Mouse (Mus musculus) urinary bladder, adult 2 months (tissue): ENCODE data around the gene Rtn2. TPM values are rescaled to one million over a fixed set of nuclear protein-coding genes. Genes with fewer than 3 reads are reported as not detected.
A peak's percentile ranks its signal among the peaks of the same experiment; 100 is the strongest.

Experiments used
- DNase-seq: peaks from one replicate; pipeline ENCODE4 v3.0.0; 2022; ENCODE audit warnings: low spot score
- polyA plus RNA-seq: library from polyadenylated mRNA; depleted of rRNA; stranded (reverse); fragments of >200 nt; gene quantifications from 2 replicates; pipeline ENCODE4 v1.2.3, GENCODE M21; 2012

Rtn2 gene
- polyA plus RNA-seq, 1 experiment = 36.2 TPM

DNA sequence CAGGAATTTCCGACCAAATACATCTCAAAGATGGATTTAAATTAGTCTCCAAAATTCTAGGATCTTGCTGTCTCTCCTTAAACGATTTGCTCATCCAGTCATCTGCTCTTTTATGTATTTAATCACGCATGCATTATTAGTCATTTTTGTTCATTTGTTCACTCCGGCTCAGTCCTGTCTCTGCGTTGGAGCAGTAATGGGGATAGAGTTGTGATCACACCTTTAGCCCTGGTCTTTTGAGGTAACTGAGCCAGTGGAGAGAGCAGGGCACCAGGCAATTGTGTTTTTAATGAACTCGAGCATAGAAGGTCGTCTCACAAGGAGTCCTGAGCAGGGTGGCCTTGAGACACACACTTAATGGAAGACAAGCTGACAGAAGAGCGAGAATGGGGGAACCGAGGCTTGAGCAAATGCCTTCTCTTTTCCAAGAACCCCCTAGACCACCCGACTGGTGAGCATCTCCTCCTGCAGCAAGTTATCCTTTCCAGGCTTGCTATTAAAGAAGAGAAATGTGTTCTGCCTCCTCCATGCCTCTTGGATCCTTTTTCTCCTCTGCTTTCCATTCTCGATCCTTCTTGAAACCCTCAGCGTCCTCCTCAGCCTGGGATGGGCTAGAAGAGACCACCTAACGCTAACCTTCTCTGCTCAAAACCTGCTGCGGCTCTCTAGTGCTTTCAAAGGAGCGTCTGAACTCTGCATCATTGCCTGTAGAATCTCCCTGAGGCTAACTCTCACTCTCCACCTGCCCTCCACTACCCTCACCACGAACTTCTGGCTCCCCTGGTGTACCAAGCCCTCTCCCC, 19.2 kb downstream of the Rtn2 start:
- DNase-seq = no peak

DNA sequence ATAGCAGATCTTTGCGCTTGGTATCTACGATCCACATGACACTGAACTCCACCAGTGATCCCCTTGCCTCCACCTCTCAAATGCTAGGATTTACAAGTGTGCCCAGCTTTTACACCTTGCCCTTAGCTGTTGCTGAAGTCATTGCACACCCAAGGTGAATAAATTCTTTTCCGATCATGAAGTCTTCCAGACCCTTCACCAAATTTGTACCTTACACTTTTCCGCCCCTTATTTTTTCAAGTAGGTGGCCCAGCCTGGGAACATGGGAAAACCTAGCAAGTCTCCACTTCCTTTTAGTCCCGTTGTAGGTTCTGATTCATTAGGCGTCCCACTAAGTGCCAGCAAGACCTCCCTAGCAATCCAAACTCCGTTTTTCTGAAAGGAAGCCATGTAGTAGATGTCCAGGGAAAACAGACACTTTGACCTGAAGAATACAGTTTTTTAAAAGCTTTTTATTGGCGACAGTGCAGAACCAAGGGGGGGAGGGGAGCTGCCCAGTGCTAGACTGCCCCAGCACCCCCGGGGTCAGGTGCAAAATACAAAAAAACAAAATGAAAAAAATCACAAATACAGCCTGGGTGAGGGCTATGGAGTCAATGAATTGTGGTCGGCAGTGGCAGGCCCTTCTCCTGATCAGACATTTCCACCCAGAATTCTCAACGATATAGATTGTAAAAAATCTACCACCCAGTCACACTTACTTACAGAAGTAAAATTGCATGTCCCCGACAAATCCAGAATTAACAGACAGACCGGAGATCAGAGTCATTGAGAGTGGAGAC, 20.0 kb downstream of the Rtn2 start:
- no peak for DNase-seq

DNA sequence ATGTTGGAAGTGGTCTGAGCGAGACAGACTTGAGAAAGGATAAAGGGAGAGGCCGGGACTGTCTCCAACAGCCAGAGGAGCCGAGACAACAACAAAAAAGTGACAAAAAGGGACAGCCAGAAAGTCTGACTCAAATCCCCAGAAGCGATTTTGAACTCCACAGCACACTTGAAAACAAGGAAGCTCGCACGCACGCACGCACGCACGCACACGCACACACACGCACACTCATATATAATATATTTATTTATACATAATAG, 20.6 kb downstream of the Rtn2 start:
- no peak for DNase-seq

DNA sequence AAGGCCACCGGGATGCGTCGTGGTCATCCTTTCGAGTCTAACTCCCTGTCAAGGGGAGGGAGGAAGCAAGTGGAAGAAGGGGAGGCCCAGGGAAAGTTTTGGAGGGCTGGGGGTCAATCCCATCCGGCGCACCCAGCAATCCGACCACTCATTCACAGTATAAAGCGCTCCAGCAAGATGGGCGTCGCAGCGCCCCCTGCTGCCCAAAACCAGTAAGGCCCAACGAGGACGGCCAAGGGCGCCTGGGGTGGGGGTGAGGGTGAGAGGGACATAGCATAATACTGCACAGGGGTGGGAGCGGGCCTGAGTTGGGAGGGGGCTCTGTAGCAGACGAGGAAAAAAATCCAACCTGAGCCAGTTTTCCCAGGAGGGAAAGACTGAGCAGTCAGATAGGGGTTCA, 21.3 kb downstream of the Rtn2 start:
- no peak for DNase-seq

DNA sequence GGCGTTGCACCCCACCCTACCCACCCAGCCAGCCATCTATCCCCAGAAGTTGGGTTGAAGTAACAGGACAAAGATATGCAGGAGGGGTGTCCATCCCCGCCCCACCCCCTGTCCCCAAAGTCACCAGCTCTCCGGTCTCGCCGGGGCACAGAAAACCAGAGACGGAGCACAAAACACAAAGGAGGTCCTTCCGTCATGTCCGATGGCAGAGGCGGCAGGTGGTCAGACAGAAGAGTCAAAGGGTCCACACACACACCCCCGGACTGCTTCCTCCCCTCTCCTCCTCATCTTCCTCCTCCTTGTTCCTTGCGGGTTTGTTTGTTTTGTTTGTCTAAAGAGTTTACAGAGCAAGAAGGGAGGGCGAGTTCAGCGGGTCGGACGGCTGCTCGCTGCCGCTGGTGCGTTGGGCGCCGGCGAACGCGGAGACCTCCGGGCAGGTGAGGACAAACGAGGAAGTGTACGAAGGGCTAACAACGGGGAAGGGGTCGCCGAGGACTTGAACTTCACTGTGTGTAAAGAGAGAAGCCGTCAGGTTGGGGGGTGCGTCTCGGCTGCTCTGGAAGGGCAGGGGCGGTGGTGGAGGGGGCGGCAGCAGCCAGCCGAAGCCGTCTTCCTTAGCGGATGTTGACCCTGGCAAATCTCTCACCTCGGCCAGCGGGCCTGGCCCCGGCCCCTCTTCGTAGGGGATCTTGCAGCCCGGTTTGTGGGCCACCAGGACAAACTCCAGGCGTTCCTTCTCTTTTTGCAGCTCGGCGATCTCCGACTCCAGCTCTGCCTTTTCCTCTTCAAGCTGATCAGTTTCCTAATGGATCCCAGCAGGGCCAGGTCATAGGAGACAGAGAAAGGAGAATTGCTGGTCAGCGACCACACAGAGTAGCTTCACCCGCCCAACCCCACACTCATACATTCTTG, 22.3 kb downstream of the Rtn2 start:
- no peak for DNase-seq

DNA sequence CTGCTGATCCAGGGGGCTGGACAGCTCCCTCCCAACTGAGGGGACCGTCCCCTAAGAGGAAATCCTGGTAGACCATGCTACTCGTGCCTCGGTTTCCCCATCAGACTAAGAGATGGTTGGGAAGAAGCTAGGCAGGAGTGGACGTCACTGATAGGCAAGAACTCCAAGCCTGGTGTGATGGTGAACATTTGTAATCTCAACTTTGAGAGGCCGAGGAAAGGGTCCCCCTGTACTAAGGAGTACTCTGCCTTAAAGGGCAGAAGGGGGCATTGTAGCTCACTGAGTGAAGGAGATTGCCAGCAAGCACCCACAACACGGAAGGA, 22.9 kb downstream of the Rtn2 start:
- DNase-seq = no peak

DNA sequence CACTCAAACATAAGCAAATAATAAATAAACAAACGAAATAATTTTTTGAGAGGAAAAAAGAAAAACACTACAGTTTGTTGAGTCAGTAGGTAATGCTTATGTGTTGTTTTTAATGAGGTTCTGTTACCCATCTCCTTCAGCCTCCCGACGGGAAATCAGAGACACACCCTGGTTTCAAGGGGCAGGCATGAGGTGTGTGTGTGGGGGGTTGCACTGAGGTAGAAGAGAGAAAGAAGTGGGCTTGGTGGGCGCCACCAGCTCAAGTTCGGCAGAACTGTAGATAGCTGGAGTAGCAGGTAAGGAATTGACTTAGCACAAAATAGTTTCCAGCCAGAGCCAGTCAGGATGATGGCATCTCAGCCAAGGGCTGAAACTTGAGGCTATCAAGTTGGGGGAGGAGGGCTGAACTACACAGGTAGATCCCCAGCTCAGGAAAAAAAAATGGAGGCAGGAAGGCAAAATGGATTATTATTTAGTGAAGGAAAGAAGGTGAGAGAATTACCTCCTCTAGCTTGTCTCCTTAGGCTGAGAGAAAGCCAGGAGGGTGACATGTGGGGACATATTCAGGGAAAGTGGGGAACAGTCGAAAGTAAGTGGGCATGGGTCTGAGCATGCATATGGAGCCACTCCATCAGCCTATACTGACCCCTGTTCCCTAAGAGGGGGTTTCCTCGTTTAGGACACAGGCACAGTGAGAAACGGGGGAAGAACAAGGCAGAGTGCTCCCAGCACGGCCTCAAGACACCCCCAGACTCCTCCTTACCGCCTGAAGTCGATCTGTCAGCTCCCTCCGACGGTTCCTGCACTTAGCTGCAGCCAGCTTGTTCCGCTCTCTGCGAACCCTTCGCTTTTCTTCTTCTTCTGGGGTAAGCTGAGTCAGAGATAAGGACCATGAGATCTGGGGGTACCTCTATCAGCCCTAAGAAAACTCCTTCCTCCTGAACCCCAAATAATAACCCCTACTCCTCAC, 23.7 kb downstream of the Rtn2 start:
- DNase-seq = no peak

DNA sequence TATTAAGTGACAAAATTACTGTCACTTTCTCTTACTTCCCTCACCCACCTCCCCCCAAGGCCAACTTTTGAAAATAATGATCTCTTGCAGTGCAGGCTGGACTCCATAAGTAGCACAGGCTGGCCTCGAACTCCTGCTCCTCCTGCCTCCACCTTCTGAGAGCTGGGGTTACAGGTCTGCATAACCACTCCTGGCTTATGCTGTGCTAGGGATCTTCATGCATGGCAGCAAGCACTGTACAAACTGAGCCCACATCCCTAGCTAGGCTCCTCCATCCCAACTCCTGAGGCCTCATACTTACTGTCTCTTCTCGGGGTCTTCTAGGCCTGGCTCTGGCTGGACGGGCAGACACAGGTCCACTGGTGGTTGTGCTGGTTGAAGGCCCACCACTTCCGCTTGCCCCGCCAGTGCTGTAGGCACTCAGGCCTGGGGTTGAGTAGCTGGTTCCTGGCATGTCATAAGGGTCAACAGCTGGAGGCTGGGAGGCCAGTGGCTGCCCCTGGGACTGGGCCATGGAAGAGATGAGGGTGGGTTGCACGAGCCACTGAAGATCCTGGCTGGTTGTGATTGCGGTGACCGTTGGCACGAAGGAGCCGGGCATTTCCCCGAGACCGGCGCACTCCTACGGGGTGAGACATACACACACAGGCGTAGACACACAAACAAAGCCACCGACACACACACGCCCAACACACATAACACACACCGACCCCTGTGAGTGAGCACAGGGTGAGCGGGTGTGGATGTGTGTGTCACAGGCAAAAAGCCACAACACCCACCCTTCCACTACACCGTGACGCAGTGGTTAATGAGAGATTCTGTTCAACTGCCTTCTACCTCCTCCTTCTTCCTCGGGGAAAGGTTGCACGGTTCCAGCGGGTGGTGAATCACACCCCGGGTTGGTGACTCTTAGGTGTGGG, 24.7 kb downstream of the Rtn2 start:
- DNase-seq = no peak

DNA sequence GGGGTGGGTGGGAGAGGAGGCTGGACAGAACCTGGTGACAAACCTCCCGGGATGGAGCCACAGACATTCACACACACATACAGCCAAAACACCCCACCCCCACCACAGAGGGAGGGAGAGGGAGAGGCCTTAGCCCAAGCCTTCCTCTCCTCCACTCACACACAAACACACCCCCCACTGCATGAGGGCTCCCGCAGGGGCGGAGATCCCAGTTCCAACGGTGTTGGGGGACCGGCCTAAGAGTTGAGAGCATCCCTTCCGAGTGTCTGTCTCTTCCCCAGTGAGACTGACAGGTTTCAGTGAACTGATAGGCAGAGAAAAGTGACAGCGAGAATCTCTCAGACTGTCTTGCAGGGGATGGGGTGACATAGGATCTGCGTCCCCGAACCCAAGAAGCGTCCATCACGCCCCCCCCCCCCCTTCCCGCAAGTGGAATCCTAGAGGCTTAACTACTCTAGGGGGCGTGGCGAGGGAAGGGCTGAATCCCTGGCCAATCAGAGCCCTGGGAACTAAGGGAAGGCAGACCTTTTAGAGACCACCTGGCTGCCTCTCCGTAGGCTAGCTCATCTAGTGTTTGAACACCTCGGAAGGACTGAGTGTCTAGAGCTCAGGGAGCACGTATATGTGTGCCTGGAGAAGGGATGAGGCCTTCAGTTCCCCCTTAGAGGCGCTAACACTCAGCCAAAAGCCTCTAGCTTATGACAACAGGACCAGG, 25.5 kb downstream of the Rtn2 start:
- no peak for DNase-seq

DNA sequence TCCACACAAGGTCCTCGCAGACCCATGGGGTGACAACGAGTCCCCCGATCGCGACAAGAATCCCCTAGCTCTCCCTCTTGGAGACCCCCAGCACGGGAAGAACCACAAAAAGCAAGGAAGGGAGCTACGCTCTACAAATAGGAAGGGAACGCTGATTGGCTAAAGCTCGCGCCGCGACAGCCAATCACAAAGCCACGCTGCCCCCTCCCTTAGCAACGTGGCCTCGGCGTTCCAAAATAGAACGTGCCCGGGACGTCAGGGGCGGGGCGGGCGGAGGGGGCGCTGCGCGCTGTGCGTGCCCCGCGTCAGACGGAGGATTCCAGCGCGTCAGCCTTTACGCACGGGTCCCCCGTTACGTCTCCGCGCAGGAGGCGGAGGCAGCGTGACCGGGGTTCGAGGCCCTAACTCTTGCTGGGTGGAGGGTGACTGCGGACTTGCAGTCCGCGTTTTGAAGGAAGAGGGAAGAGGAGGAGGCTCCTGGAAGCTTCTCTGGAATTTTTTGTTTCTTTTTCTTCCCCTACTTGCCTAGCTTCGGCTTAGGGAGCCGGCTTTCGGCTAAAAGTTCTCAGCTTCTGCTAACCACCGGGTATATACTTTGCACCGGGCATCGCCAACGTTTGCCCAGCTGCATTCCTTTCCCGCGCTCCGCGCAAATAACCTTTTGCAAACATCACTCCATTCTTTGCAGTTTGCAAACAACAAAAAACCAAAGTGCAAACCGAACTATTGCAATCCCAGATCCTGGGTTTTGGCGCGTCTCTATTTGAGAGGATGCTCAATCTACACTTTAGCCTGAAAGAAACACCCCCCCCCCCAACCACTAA, 26.2 kb downstream of the Rtn2 start:
- peak; percentile 86 for DNase-seq

DNA sequence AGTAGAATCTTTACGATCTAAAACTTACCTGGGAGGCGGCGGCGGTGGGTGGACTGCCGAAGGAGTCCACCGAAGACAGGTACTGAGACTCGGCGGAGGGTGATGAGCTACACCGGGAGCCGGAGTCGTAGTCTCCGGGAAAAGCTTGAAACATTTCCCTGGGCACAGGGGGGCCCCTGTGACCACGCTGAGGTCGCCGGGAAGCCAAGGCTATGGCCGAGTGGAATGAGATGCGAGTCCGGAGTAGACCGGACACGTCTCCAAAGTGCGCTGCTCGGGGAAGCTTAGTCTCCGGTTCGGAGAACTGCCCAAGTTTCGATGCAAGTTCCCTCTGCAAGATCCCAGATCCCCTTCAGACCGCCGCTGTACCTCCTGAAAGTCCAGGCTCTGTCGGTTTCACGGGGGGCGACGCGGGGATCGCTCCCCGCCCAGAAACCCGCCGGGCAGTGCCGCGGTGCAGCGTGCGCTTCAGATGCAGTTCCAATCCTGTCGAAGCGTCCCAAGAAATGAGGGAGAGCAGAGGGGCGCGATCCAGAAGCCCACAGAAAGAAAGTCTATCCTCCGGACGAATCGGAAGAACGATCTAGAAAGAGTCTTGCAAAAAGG, 27.0 kb downstream of the Rtn2 start:
- no peak for DNase-seq

DNA sequence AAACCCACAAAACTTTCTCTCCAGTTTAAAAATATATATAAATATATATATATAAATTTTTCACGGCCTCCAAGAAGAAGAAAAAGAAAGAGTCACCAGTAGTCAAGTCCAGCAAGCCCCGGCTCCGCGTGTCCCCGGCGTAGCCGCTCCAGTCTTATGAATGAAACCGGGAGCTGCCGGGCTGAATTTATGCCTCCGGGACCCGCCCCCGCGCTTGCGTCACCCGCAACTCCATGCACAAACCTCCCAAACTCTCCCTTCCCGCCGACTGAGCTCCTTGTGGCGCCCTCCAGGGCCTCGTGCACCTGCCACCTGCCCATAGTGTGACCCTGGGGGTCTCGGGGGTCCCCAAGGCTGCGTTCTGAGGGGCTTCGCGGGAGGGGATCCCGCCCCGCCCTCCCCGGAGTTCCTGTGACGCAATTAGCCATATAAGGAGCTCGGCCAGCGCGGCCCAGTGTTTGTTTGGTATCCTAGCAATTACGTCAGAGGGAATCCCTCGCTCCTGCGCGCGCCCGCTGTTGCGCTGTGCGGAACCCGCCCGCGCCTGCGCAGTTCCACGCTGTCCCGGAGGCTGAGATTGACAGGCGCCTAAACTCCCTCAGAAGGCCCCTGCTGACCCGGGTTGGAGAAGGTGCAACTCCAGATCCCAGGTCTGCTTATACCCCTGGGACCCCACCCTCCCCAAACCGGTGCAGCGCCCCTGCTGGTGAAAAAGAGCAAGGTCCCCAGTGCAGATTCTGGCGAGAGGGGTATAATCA, 27.6 kb downstream of the Rtn2 start, which contains the start of gene Fosb:
Gene Fosb (minus strand): TSS at position 168 of the 758 bp plus-strand sequence.
- peak; percentile 87 for DNase-seq

DNA sequence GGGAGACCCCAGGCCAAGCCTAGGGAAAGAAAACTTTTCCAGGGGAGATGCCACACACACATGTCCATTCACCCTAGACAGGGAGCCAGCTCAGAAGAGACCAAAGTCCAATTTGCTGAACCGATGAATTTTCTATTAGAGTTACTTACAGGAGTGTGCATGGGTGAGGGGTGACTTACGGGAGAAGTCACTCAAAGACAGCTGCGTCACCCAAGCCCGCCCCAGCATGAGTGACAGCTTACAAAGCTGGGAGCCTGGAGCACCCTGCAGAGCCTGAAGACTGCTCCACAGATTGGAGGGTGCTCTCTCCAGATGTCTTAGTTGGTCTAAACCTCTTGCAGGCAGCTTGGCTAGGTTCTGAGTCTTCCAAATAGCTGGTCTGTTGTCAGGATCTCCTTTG, 29.6 kb downstream of the Rtn2 start:
- DNase-seq = no peak

DNA sequence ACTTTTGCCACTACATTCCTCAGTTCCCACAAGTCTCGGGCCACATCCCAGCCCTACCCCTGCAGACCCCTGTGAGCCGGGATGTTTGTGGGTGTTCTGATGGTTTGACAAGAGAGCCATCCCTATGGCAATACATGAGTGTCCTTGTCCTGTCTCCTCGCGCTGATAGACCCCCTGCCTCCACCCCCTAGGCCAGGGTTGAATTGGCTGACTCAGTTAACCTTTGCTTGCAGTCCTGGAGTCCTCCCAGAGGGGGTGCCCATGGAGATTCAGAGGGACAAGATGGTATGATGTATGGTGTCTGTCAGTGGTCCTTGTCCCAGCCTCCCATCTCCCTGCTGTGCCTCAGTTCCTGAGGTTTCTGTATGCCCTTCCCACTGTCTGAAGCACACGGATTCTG, 31.6 kb downstream of the Rtn2 start:
- no peak for DNase-seq

DNA sequence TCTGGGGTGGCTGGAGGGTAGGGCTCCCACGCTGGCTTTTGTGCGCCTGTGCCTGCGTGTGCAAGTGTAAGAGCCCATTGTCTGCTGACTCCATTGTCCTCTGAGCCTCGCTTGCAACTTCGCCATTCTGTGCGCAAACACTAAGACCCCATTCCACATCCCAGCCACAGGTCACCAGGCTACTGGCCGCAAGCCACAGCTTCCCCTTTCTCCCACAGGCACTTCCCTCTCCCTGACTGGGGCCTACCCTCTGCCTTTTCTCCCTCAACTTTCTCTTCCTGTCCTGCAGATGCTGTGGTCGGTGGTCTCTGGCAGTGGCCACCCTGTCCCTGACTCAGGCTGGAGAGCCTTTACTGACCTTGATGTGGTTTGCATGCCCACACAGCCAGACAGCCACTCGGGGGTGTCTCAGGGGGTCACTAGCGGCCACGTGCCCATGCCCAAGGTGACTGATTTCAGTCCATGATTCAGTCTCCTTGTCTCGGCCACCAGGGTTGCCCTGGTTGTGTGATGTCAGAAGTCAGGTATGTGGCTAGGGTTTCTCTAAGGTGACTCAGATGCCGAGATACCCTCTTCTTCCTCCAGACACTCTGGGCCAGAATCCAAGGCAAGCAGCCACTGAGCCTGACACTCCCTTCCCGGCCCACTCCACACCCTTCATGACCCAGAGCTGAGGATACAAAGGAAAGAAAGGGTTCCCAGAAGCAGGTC, 34.2 kb downstream of the Rtn2 start:
- DNase-seq = no peak

DNA sequence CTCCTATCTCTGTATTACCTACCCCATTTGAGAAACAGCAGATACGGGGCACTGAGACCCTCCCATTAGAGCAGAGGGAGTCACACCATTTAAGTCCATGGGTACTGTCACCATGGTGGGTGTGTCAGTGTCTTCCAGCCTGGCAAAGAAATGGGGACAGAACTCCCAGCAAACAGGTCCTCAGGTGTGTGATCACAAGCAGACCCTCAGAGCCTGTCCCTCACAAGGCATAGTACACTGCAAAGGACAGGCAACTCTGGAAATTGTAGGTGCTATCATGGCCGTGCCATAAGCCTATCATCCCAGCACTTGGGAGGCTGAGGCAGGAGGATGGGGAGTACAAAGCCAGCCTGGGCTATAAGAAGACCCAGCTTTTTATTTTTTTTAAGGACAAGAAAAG, 35.8 kb downstream of the Rtn2 start:
- no peak for DNase-seq

DNA sequence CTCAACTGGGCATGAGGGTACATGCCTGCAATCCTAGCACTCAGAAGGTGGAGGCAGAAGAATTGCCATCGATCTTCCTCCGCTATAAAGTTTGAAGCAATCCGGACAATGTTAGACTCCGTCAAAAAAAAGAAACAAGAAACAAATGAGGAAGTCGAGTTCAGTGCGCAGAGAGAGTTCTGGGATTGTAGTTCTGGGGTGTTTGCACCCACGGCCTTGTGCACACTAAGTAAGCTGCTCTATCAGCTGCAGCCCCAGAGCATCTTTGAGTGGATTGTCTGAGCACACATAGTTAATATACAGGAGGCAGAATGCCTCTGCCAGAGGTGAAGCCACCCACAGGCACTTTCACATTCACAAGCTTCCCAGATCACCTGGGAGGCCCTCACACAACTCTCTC, 36.3 kb downstream of the Rtn2 start:
- no peak for DNase-seq
